Mouse (Mus musculus) thymus, adult 2 months (tissue): Measurements from ENCODE around the gene Lrrn1. TPM values are rescaled to one million over a fixed set of nuclear protein-coding genes. Genes with fewer than 3 reads are reported as not detected.

Experiments used
- DNase-seq: peaks from one replicate; pipeline ENCODE4 v3.0.0; 2021
- H3K27ac ChIP-seq: fragments of 200-500 bp; 2 replicates; pipeline ENCODE4 v1.5.1; 2012; ENCODE audit warnings: low read length, control low read depth; ENCODE audit not compliant: control insufficient read depth, insufficient read depth
- H3K27me3 ChIP-seq: fragments of 200-500 bp; 2 replicates; pipeline ENCODE4 v1.6.1; 2012; ENCODE audit warnings: mild to moderate bottlenecking, low read length, moderate library complexity, mixed read lengths; ENCODE audit not compliant: control insufficient read depth, insufficient read depth
- H3K36me3 ChIP-seq: fragments of 200-500 bp; 2 replicates; pipeline ENCODE4 v1.6.1; 2012; ENCODE audit warnings: mild to moderate bottlenecking, low read length, moderate library complexity; ENCODE audit not compliant: control insufficient read depth, insufficient read depth
- H3K4me1 ChIP-seq: fragments of 200-500 bp; replicated peaks from 2 replicates; pipeline ENCODE4 v1.6.1; 2012; ENCODE audit warnings: low read length; ENCODE audit not compliant: control insufficient read depth, insufficient read depth
- H3K4me3 ChIP-seq: fragments of 200-500 bp; 2 replicates; pipeline ENCODE4 v1.5.1; 2012; ENCODE audit warnings: mild to moderate bottlenecking, low read length, control low read depth, moderate library complexity; ENCODE audit not compliant: control insufficient read depth, insufficient read depth
- CTCF ChIP-seq: fragments of 200-500 bp; IDR thresholded peaks from 2 replicates; pipeline ENCODE4 v1.5.1; 2012; ENCODE audit warnings: mild to moderate bottlenecking, control low read depth, low read length, moderate library complexity, borderline replicate concordance; ENCODE audit not compliant: control insufficient read depth, poor library complexity, insufficient read depth; ENCODE audit errors: extremely low read depth
- POLR2A ChIP-seq: fragments of 200-500 bp; IDR thresholded peaks from 2 replicates; pipeline ENCODE4 v1.6.1; 2012; ENCODE audit warnings: mild to moderate bottlenecking, low read length, control low read depth, moderate library complexity; ENCODE audit not compliant: control insufficient read depth, poor library complexity, insufficient read depth; ENCODE audit errors: extremely low read depth
- WGBS: fragments of 180-500 bp; shearing (Covaris S2); methylation state at CpG from one replicate; pipeline ENCODE4 v1.1.7; 2018; 5-methylcytosine and 5-hydroxymethylcytosine counted together
- polyA plus RNA-seq: library from polyadenylated mRNA; depleted of rRNA; stranded (reverse); fragments of >200 nt; gene quantifications from 2 replicates; pipeline ENCODE4 v1.2.3, GENCODE M21; 2012

Lrrn1 gene
- polyA plus RNA-seq, 1 experiment: 0.69 TPM

DNA sequence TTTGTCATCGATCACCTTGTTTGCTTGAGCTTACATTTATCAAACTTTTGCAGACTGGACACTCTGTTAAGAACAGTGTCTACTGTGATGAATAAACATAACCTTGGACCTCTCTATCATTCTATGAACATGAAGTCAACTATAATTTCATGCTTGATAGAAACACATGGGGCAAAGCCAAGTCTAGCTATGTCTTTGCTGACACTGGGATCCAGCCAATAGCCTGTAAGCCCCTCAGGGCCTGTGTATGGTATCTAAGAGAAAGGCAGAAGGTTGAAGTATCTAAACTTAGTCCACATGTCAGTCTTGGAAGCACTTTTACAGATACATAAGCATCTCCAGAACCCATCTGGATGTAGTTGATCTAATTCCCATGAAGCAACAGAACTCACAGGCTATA lies 22.9 kb downstream of the Lrrn1 start:
- no peaks in the 10 kb centered on the region for H3K4me1 ChIP-seq
- DNase-seq: no peak
- H3K27me3 ChIP-seq: no peaks in the 10 kb centered on the region
- TF ChIP-seq CTCF (no peak), POLR2A (no peak)
- H3K4me3 ChIP-seq: no peak overlapping the region
- H3K27ac ChIP-seq: no peak overlapping the region
- 90% methylated on average over 1 of the region's 1 CpGs for WGBS
- H3K36me3 ChIP-seq: no peaks in the 10 kb centered on the region

DNA sequence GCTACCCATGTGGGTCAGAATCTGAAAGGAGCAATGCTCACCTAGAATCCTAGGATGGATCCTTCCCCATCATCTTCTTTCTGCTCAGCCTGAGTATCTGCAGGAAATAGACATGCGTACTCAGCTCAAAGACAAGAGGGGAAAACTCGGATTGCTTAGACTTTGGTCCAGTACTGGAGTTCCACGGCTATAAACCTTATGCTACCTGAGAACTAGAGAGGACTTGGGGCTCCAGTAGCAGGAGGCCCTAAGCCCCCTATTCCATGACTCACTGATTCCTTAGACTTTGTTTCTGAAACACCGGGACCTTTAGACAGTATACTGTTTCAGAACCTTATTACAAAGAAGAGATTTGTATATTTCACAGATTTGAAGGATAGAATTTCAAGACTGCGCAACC lies 25.8 kb downstream of the Lrrn1 start:
- 92% methylated on average over 5 of the region's 5 CpGs for WGBS
- no peaks in the 10 kb centered on the region for H3K4me1 ChIP-seq
- DNase-seq: no peak
- no peak overlapping the region for H3K4me3 ChIP-seq
- TF ChIP-seq CTCF: no peak
- no peak for TF ChIP-seq POLR2A
- no peaks in the 10 kb centered on the region for H3K36me3 ChIP-seq
- H3K27me3 ChIP-seq: no peaks in the 10 kb centered on the region
- H3K27ac ChIP-seq: no peak overlapping the region

DNA sequence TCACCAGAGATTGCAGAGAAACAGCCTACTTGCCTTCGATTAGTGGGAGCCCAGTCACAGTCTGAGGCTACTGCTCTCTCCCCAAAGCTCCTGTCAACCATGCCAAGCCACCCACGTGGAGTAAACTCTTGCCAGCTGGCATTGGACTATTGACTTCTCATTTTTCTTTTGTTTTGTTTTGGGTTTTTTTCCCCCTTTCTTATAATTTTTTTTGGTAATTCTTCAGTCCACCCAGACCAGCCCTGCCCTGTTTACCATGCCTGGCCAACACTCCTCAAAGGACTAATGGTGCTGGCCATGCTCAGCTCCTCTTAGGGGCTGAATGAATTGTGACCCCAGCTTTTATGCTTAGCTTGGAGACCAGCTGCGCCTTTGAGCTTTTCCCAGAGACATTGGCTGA lies 27.4 kb downstream of the Lrrn1 start:
- no peak for TF ChIP-seq CTCF
- TF ChIP-seq POLR2A: no peak
- Histone ChIP-seq H3K36me3 (no peaks in the 10 kb centered on the region), H3K4me3 (no peak overlapping the region), H3K27me3 (no peaks in the 10 kb centered on the region), H3K27ac (no peak overlapping the region), H3K4me1 (no peaks in the 10 kb centered on the region)
- DNase-seq: no peak
- WGBS: 73% methylated on average over 3 of the region's 3 CpGs

GRCm38 (mm10) chr6:107557806-107558205 lies 28.2 kb downstream of the Lrrn1 start:
- Histone ChIP-seq H3K27ac (no peak overlapping the region), H3K27me3 (no peaks in the 10 kb centered on the region), H3K36me3 (no peaks in the 10 kb centered on the region), H3K4me3 (no peak overlapping the region), H3K4me1 (no peaks in the 10 kb centered on the region)
- 86% methylated on average over 3 of the region's 3 CpGs for WGBS
- TF ChIP-seq POLR2A (no peak), CTCF (no peak)
- no peak for DNase-seq

DNA sequence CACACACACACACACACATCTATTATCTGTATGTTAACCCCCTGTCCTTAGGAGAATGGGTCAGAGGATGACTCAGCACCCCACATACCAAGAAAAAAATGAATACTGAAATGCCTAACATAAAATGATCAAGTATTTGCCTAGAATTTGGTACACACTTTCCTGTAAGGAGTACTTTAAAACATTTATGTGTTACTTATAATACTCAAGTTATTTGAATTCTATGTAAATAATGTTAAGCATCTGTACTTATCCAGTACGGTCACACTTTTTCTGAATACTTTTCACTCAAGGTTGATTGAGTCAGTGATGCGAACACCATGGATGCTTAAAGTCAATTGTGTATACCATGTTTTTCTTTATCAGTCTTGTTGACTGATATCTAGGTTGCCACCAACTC lies 32.7 kb downstream of the Lrrn1 start:
- Histone ChIP-seq H3K27ac (no peak overlapping the region), H3K4me3 (no peak overlapping the region), H3K27me3 (no peaks in the 10 kb centered on the region), H3K4me1 (no peaks in the 10 kb centered on the region), H3K36me3 (no peaks in the 10 kb centered on the region)
- no peak for DNase-seq
- TF ChIP-seq CTCF: no peak
- no peak for TF ChIP-seq POLR2A
- WGBS: 97% methylated on average over 2 of the region's 2 CpGs

DNA sequence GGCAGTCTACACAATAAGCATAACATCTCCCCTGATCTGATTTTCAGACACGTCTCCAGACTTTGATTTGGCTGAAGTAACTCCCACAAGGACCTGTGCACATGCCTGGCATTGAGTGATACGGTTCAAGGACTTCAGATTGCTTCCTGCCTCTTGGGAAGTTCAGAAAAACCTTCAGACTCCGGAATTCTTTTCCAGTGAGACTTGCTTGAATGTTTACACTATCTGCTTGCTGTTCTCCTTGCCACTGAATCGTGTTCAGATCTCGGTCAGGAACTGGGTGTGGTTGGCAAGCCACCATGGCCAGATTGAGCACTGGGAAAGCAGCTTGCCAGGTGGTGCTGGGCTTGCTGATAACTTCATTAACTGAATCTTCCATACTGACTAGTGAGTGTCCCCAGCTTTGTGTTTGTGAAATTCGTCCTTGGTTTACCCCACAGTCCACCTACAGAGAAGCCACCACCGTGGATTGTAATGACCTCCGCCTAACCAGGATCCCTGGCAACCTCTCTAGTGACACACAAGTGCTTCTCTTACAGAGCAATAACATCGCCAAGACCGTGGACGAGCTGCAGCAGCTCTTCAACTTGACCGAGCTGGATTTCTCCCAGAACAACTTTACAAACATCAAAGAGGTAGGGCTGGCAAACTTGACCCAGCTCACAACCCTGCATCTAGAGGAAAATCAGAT lies 37.5 kb downstream of the Lrrn1 start:
- H3K4me3 ChIP-seq: no peak overlapping the region
- DNase-seq: no peak
- H3K27me3 ChIP-seq: no peaks in the 10 kb centered on the region
- TF ChIP-seq POLR2A (no peak), CTCF (no peak)
- no peak overlapping the region for H3K27ac ChIP-seq
- WGBS: 75% methylated on average over 12 of the region's 12 CpGs
- no peaks in the 10 kb centered on the region for H3K4me1 ChIP-seq
- H3K36me3 ChIP-seq: no peaks in the 10 kb centered on the region

GRCm38 (mm10) chr6:107574561-107574960 lies 45.0 kb downstream of the Lrrn1 start:
- H3K4me1 ChIP-seq: no peaks in the 10 kb centered on the region
- no peak overlapping the region for H3K27ac ChIP-seq
- no peaks in the 10 kb centered on the region for H3K27me3 ChIP-seq
- TF ChIP-seq CTCF (no peak), POLR2A (no peak)
- DNase-seq: no peak
- 93% methylated on average over 3 of the region's 3 CpGs for WGBS
- no peaks in the 10 kb centered on the region for H3K36me3 ChIP-seq
- no peak overlapping the region for H3K4me3 ChIP-seq
